12 mouse cellular contexts compared by ENCODE assay signal in genomic region chr14:55011116-55011515, GRCm38 (mm10). TPM values are rescaled to one million over a fixed set of nuclear protein-coding genes. Genes with fewer than 3 reads are reported as not detected.
DNase-seq lines count a peak whose midpoint lies in the region; ATAC-seq and TF ChIP-seq lines count a peak whose summit lies in the region.
"Had no signal": no experiment of that assay in that cellular context is flagged by ENCODE, and none has a peak within 500 bp of the region (broad histone marks: within the 10 kb centered on the region; RNA-seq: fewer than 3 reads in every experiment).

No protein-coding gene starts in this region.

- H3K9me3 ChIP-seq in forebrain, embryonic 11.5 days (ENCODE audit: control insufficient read depth, low read length), result no peaks in the 10 kb centered on the region
- H3K9me3 ChIP-seq in forebrain, embryonic 12.5 days, result no peaks in the 10 kb centered on the region
- H3K9me3 ChIP-seq in liver, embryonic 11.5 days (ENCODE audit: control insufficient read depth, low read length), result no peaks in the 10 kb centered on the region
- no peaks in the 10 kb centered on the region for H3K9me3 ChIP-seq in E14TG2a.4 (ENCODE audit: low read length)

- H3K4me2 ChIP-seq in forebrain, embryonic 11.5 days (ENCODE audit: low read depth, low read length, severe bottlenecking), result no peak overlapping the region
- H3K4me2 ChIP-seq in forebrain, embryonic 12.5 days, result no peak overlapping the region
- no peak overlapping the region for H3K4me2 ChIP-seq in liver, embryonic 11.5 days

- no peak overlapping the region for H3K27ac ChIP-seq in forebrain, embryonic 11.5 days (ENCODE audit: low read depth, low read length)
- no peak overlapping the region for H3K27ac ChIP-seq in forebrain, embryonic 12.5 days
- H3K27ac ChIP-seq in liver, embryonic 11.5 days (ENCODE audit: low read depth, low read length), result no peak overlapping the region
- H3K27ac ChIP-seq in embryonic fibroblast, embryonic 13.5 days (ENCODE audit: insufficient read depth, low read length), result no peak overlapping the region

- peak; percentile 56 for TF ChIP-seq CTCF in E14TG2a.4 (conservative IDR thresholded peaks at IDR 0.05; ENCODE audit: low read length)
- peak; percentile 15; the same call in 1 of the 2 replicates for TF ChIP-seq CTCF in embryonic fibroblast, embryonic 13.5 days (IDR thresholded peaks at IDR 0.05; ENCODE audit: borderline replicate concordance, insufficient read depth, low read length)

- no peak for TF ChIP-seq POLR2A in embryonic fibroblast, embryonic 13.5 days (IDR thresholded peaks at IDR 0.05; ENCODE audit: low read depth, low read length)

- no peak overlapping the region for H3K9ac ChIP-seq in forebrain, embryonic 11.5 days (ENCODE audit: low read length)
- no peak overlapping the region for H3K9ac ChIP-seq in forebrain, embryonic 12.5 days
- no peak overlapping the region for H3K9ac ChIP-seq in liver, embryonic 11.5 days (ENCODE audit: low read depth, low read length)

- no peaks in the 10 kb centered on the region for H3K36me3 ChIP-seq in forebrain, embryonic 11.5 days (ENCODE audit: control insufficient read depth, insufficient read depth, low read length)
- H3K36me3 ChIP-seq in forebrain, embryonic 12.5 days (replicated peaks), result no peaks in the 10 kb centered on the region
- H3K36me3 ChIP-seq in liver, embryonic 11.5 days (ENCODE audit: control insufficient read depth, insufficient read depth, low read length), result no peaks in the 10 kb centered on the region
- H3K36me3 ChIP-seq in E14TG2a.4 (ENCODE audit: insufficient read depth, low read length), result no peaks in the 10 kb centered on the region

- H3K4me3 ChIP-seq in forebrain, embryonic 11.5 days (ENCODE audit: low read depth, low read length), result no peak overlapping the region
- no peak overlapping the region for H3K4me3 ChIP-seq in forebrain, embryonic 12.5 days (replicated peaks)
- H3K4me3 ChIP-seq in liver, embryonic 11.5 days (ENCODE audit: low read depth, low read length), result no peak overlapping the region
- no peak overlapping the region for H3K4me3 ChIP-seq in E14TG2a.4 (replicated peaks; ENCODE audit: low read length)
- H3K4me3 ChIP-seq in embryonic fibroblast, embryonic 13.5 days (ENCODE audit: insufficient read depth, low read length), result no peak overlapping the region

- DNase-seq in forebrain, embryonic 11.5 days (ENCODE audit: low spot score), result peak; percentile 65
- DNase-seq in liver, result peak; percentile 43
- no peak for DNase-seq in liver, embryonic 11.5 days (ENCODE audit: low spot score)
- no peak for DNase-seq in right cerebral cortex, postnatal 14 days
- DNase-seq in heart, adult 18-20 months, result no peak

- no peaks in the 10 kb centered on the region for H3K4me1 ChIP-seq in forebrain, embryonic 11.5 days (replicated peaks; ENCODE audit: control insufficient read depth, insufficient read depth, low read length)
- peaks cover 4% of the 10 kb centered on the region for H3K4me1 ChIP-seq in forebrain, embryonic 12.5 days
- H3K4me1 ChIP-seq in liver, embryonic 11.5 days (replicated peaks; ENCODE audit: control insufficient read depth, insufficient read depth, low read length), result 0 out of 2 replicates have a peak, but pooled peaks cover 3% of the 10 kb centered on the region
- peaks cover 3% of the 10 kb centered on the region for H3K4me1 ChIP-seq in E14TG2a.4 (replicated peaks; ENCODE audit: low read depth, low read length)
- H3K4me1 ChIP-seq in embryonic fibroblast, embryonic 13.5 days (ENCODE audit: control insufficient read depth, insufficient read depth, low read length), result no peaks in the 10 kb centered on the region

- no peaks in the 10 kb centered on the region for H3K27me3 ChIP-seq in forebrain, embryonic 11.5 days (ENCODE audit: control insufficient read depth, insufficient read depth, low read length)
- H3K27me3 ChIP-seq in forebrain, embryonic 12.5 days, result no peaks in the 10 kb centered on the region
- 0 out of 2 replicates have a peak, but pooled peaks cover 2% of the 10 kb centered on the region for H3K27me3 ChIP-seq in liver, embryonic 11.5 days (replicated peaks; ENCODE audit: control insufficient read depth, insufficient read depth, low read length)
- no peaks in the 10 kb centered on the region for H3K27me3 ChIP-seq in E14TG2a.4 (ENCODE audit: insufficient read depth, low read length)

- ATAC-seq in forebrain, embryonic 11.5 days (replicated peaks; ENCODE audit: low FRiP score), result no peak
- ATAC-seq in forebrain, embryonic 12.5 days (ENCODE audit: low FRiP score), result no peak
- no peak for ATAC-seq in liver, embryonic 11.5 days (replicated peaks; ENCODE audit: low FRiP score)

- WGBS in forebrain, embryonic 11.5 days, result 58% methylated on average over 4 of the region's 4 CpGs
- 50% methylated on average over 4 of the region's 4 CpGs for WGBS in forebrain, embryonic 12.5 days
- WGBS in liver, embryonic 11.5 days, result 56% methylated on average over 4 of the region's 4 CpGs

RNA-seq across cellular contexts. Expression of gene Ngdn, which starts 4.1 kb away (rescaled TPM):
- 94.1 and 95.8 TPM in 2 replicates for polyA plus RNA-seq in forebrain, embryonic 11.5 days (2014; fragmentation: Nextera tagmentation; extraction: Ambion mirVana)
- polyA plus RNA-seq in forebrain, embryonic 12.5 days (2016; fragmentation: Nextera tagmentation; extraction: Ambion mirVana), result 71.7 and 73.3 TPM in 2 replicates
- 87.0 and 95.6 TPM in 2 replicates for polyA plus RNA-seq in liver, embryonic 11.5 days (2014; fragmentation: Nextera tagmentation; extraction: Ambion mirVana)
- 32.8 and 37.7 TPM in 2 replicates for polyA plus RNA-seq in embryonic fibroblast, embryonic 13.5 days (2011; ENCODE audit: insufficient read length, low read depth, missing spikeins)
- 10 to 100 TPM; 27.7 to 31.1 TPM for total RNA-seq in heart, adult 18-20 months (2021)

RNA-seq across cellular contexts. Expression of gene Myh7, which starts 16.7 kb away (rescaled TPM):
- 0.11 and 0.52 TPM in 2 replicates for polyA plus RNA-seq in forebrain, embryonic 11.5 days (2014; fragmentation: Nextera tagmentation; extraction: Ambion mirVana)
- 3.6 and 4.2 TPM in 2 replicates for polyA plus RNA-seq in forebrain, embryonic 12.5 days (2016; fragmentation: Nextera tagmentation; extraction: Ambion mirVana)
- polyA plus RNA-seq in liver, embryonic 11.5 days (2014; fragmentation: Nextera tagmentation; extraction: Ambion mirVana), result 2.7 and 9.7 TPM in 2 replicates
- polyA plus RNA-seq in embryonic fibroblast, embryonic 13.5 days (2011; ENCODE audit: insufficient read length, low read depth, missing spikeins), result not detected in 2 replicates
- total RNA-seq in heart, adult 18-20 months (2021), result 1,000 to 10,000 TPM; 1,849 to 2,242 TPM

RNA-seq across cellular contexts. Expression of gene Gm17428, which starts 34.4 kb away (rescaled TPM):
- polyA plus RNA-seq in forebrain, embryonic 11.5 days (2014; fragmentation: Nextera tagmentation; extraction: Ambion mirVana), result not detected in 2 replicates
- polyA plus RNA-seq in forebrain, embryonic 12.5 days (2016; fragmentation: Nextera tagmentation; extraction: Ambion mirVana), result not detected in 2 replicates
- polyA plus RNA-seq in liver, embryonic 11.5 days (2014; fragmentation: Nextera tagmentation; extraction: Ambion mirVana), result not detected in 2 replicates
- not detected in 2 replicates for polyA plus RNA-seq in embryonic fibroblast, embryonic 13.5 days (2011; ENCODE audit: insufficient read length, low read depth, missing spikeins)
- not detected for total RNA-seq in heart, adult 18-20 months (2021)
- total RNA-seq: gastrocnemius, postnatal 4 days had no signal
- polyA plus RNA-seq: embryonic facial prominence, embryonic 14.5 days; lung, embryonic 16.5 days; neural tube, embryonic 14.5 days had no signal

RNA-seq across cellular contexts. Expression of gene Myh6, which starts 44.4 kb away (rescaled TPM):
- polyA plus RNA-seq in forebrain, embryonic 11.5 days (2014; fragmentation: Nextera tagmentation; extraction: Ambion mirVana), result 0.32 TPM in 1 of 2 replicates, not detected in the other
- polyA plus RNA-seq in forebrain, embryonic 12.5 days (2016; fragmentation: Nextera tagmentation; extraction: Ambion mirVana), result 1.5 and 1.8 TPM in 2 replicates
- polyA plus RNA-seq in liver, embryonic 11.5 days (2014; fragmentation: Nextera tagmentation; extraction: Ambion mirVana), result 14.5 and 43.0 TPM in 2 replicates
- 1.0 TPM in 1 of 2 replicates, not detected in the other for polyA plus RNA-seq in embryonic fibroblast, embryonic 13.5 days (2011; ENCODE audit: insufficient read length, low read depth, missing spikeins)
- total RNA-seq in heart, adult 18-20 months (2021), result over 10,000 TPM; 21,244 to 21,975 TPM

Comparison
In these comparisons a context has a peak if more than half of its experiments do, and no peak if none do; other contexts are left out.
1. DNase-seq: peak in forebrain, embryonic 11.5 days (single experiment) and liver (single experiment); none in liver, embryonic 11.5 days (single experiment), right cerebral cortex, postnatal 14 days (single experiment) and heart, adult 18-20 months (0 of 2).